Mouse (Mus musculus) ovary, postnatal 10 days (tissue): ENCODE data around the gene Olfr965.
"Not testable (repeated sequence)": the region's sequence is repeated elsewhere in the genome, so short reads cannot be mapped to it uniquely, and the experiment has no call there.

Experiments used
- DNase-seq: peaks from one replicate; pipeline ENCODE4 v3.0.0; 2022; ENCODE audit warnings: low spot score

Olfr965 gene

GRCm38 (mm10) chr9:39711053-39711452 lies at the start of gene Olfr965:
Gene Olfr965, plus strand, starts transcription at chr9:39711353.
- DNase-seq, result no peak

DNA sequence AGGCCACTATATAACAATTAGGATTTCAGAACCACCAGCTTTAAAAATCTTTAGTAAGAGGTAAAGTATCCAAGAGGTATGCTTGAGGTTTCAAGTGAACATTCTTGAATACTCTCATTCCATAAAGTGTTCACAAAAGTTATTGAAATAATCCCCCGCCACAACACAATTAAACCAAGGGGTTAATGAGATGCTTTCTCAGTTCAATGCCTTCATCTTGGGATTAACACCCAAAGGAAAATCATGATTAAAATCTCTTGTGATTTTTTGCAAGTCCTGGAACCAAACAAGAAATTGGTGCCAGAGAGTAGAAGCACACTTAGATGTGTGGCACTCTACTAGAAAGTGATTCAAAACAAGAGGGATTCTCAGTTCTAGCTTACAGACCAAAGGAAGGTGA lies 44.2 kb upstream of the Olfr965 start, which contains the start of gene Olfr963:
Gene Olfr963 (plus strand): TSS at position 301 of the 400 bp plus-strand sequence.
- no peak for DNase-seq

DNA sequence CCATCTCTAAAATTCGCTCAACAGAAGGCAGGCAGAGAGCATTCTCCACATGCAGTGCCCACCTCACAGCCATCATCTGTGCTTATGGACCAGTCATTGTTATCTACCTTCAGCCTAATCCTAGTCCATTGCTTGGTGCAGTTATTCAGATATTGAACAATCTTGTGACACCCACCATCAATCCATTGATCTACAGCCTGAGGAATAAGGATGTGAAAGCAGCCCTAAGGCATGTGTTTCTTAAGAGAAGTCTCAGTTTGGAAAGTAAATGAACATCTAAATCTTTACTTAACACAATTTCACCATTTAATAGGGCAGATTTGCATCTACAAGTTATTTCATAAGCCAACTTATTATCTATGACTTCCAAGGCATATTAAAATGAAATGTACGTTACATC lies 41.4 kb upstream of the Olfr965 start:
- no peak for DNase-seq

GRCm38 (mm10) chr9:39674820-39675219 lies 36.3 kb upstream of the Olfr965 start:
- DNase-seq, result no peak

DNA sequence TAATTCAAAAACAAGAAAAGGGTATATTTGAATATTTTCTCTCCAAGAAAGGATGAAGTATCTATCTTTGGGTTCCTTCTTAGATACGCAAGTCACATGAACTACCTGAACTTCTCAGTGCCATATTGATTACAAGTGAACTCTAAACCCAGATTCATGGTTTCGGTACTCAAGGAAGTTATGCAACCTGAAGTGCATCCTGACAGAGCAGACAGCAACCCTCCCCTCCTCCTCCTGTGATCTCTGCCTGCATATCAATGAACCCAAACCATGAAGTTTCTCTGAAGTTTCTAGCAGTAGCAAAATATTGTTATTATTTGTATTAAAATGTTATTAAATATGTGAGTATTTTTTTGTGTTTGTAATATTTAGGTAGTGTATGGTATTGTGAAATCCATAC lies 32.6 kb upstream of the Olfr965 start:
- DNase-seq, result no peak

DNA sequence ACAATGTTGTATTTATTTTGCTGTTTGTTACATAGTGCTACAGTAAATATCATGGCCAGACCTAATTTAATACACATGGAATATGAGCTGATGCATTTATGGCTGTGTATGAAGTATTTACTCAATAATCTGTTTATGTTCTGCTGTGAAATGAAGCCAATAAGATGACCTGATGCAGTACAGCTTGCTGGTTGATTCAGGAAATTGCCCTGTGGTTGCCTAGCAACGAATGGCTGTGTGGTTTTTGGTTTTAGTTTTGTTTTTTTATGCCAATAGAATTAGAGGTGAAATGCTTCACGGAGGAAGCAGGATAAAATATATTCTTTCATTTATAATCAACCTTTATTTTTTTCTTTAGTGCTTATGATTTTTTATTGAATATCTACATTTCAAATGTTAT lies 31.9 kb upstream of the Olfr965 start:
- DNase-seq, result no peak

- not testable (repeated sequence) for DNase-seq
Measured at GRCm38 (mm10) chr9:39701123-39701522, 10.0 kb upstream of the Olfr965 start.

DNA sequence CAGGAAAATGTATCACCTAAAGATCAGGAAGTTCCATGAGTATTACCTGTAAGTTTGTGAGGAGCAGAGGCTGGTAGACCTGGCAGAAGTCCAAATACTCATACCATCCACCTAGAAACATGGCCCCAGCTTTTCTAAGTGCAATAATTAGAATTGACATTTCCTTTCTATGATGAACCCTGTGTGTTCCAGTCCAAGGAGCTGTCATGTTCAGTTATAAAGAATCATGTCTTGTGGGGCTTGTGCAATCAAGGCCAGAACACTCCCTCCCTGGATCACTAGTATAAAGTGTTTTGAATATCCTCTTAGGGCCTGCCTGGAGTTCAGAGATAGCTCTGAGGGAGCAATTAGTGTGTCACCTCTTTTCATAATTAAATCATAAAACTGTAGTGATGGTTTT lies 4.1 kb upstream of the Olfr965 start, which contains the start of gene Olfr149:
Gene Olfr149 (minus strand): TSS at position 101 of the 400 bp plus-strand sequence.
- no peak for DNase-seq

- DNase-seq, result peak; percentile 9
Measured at GRCm38 (mm10) chr9:39708958-39709357, 2.2 kb upstream of the Olfr965 start.

DNA sequence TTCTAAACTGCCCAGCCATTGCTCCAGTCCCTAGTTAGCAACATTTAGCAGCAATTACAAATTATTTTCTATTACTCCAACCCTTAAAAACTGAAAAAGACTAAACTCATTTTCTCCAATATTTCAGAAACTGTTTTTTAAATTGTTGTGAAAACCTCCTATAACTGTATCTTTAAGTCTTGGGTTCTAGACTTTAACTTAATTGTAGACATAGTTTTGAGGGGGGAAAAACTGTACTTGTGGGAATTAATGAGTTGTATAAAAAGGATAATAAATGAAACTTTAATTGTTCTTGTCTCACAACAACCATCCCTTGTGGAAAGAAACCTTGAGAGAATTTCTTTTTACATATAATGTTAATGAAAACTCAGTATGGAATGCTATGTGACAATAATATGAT lies 19.5 kb downstream of the Olfr965 start, which contains the start of gene Olfr150:
Gene Olfr150 (plus strand): TSS at position 301 of the 400 bp plus-strand sequence.
- no peak for DNase-seq

- DNase-seq, result no peak
Measured at GRCm38 (mm10) chr9:39740741-39741140, 29.6 kb downstream of the Olfr965 start.

DNA sequence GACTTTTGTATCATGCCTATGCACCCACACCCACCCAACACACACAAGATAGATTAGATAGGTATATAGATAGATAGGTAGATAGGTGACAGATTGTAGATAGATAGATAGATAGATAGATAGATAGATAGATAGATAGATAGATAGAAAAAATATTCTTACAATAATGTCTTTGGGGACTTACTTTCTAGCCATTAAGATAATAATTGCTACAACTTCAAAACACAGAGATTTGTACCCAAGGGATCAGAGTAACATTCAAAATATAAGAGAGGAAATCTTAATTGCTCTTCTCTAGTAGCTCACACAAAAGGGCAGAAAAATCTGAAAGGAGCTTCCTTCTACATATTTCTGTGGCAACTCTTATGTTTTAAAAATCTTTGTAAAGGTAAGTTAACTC lies 34.8 kb downstream of the Olfr965 start, which contains the start of gene Olfr967:
Gene Olfr967 (plus strand): TSS at position 301 of the 400 bp plus-strand sequence.
- DNase-seq, result no peak

- no peak for DNase-seq
Measured at GRCm38 (mm10) chr9:39746428-39746827, 35.3 kb downstream of the Olfr965 start.
